In genomic region chr15:9283165-9283564, GRCm38 (mm10) we compare ENCODE assay signal across 27 mouse cellular contexts. TPM values are rescaled to one million over a fixed set of nuclear protein-coding genes. Genes with fewer than 3 reads are reported as not detected.
"Had no signal": no experiment of that assay in that cellular context is flagged by ENCODE, and none has a peak within 500 bp of the region (broad histone marks: within the 10 kb centered on the region; RNA-seq: fewer than 3 reads in every experiment).

No protein-coding gene starts in this region.

- DNase-seq: kidney, postnatal 4 days; left cerebral cortex, postnatal 4 days; liver, postnatal 0 days; lung, embryonic 14.5 days; thymus, postnatal 25 days had no signal

- H3K9ac ChIP-seq: intestine, embryonic 15.5 days; limb, embryonic 12.5 days; limb, embryonic 15.5 days; liver, embryonic 14.5 days; liver, postnatal 0 days; lung, embryonic 14.5 days; midbrain, embryonic 13.5 days had no signal

- H3K4me2 ChIP-seq: intestine, embryonic 15.5 days; limb, embryonic 12.5 days; limb, embryonic 15.5 days; liver, embryonic 11.5 days; lung, embryonic 14.5 days; midbrain, embryonic 13.5 days had no signal

- H3K4me1 ChIP-seq: intestine, embryonic 15.5 days; limb, embryonic 12.5 days; limb, embryonic 15.5 days; midbrain, embryonic 10.5 days; midbrain, embryonic 13.5 days had no signal

- ATAC-seq: intestine, embryonic 15.5 days; liver, postnatal 0 days; lung, postnatal 0 days; midbrain, embryonic 13.5 days; midbrain, embryonic 16.5 days had no signal

- H3K27ac ChIP-seq: intestine, embryonic 15.5 days; limb, embryonic 12.5 days; limb, embryonic 15.5 days; liver, embryonic 14.5 days; macrophage; midbrain, embryonic 10.5 days; midbrain, embryonic 13.5 days had no signal

- H3K36me3 ChIP-seq: intestine, embryonic 15.5 days; limb, embryonic 12.5 days; limb, embryonic 15.5 days; midbrain, embryonic 10.5 days; midbrain, embryonic 13.5 days had no signal

- H3K27me3 ChIP-seq: intestine, embryonic 15.5 days; limb, embryonic 12.5 days; limb, embryonic 15.5 days; midbrain, embryonic 13.5 days had no signal

- H3K4me3 ChIP-seq: intestine, embryonic 15.5 days; limb, embryonic 12.5 days; limb, embryonic 15.5 days; midbrain, embryonic 10.5 days; midbrain, embryonic 13.5 days had no signal

- H3K9me3 ChIP-seq: intestine, embryonic 15.5 days; limb, embryonic 12.5 days; limb, embryonic 15.5 days; midbrain, embryonic 10.5 days; midbrain, embryonic 13.5 days had no signal

RNA-seq across cellular contexts. Expression of gene Ugt3a1, which starts 6.5 kb away (rescaled TPM):
- total RNA-seq: layer of hippocampus, adult 18-20 months; layer of hippocampus, postnatal 14 days; left cerebral cortex, adult 8-10 months; left cerebral cortex, postnatal 14 days; left cerebral cortex, postnatal 4 days; megakaryocyte, adult 5-6 weeks; monocyte, adult 5-6 weeks had no signal
- polyA plus RNA-seq: intestine, embryonic 15.5 days; kidney, embryonic 14.5 days; limb, embryonic 12.5 days; limb, embryonic 15.5 days; liver, embryonic 11.5 days; lung, embryonic 14.5 days; lung, postnatal 0 days; macrophage; midbrain, embryonic 10.5 days; midbrain, embryonic 13.5 days; midbrain, embryonic 16.5 days; neural tube, embryonic 11.5 days; neural tube, embryonic 14.5 days; small intestine, adult 2 months; stomach, embryonic 14.5 days; thymus, postnatal 0 days had no signal

RNA-seq across cellular contexts. Expression of gene Ugt3a2, which starts 52.2 kb away (rescaled TPM):
- total RNA-seq: layer of hippocampus, adult 18-20 months; layer of hippocampus, postnatal 14 days; left cerebral cortex, adult 8-10 months; left cerebral cortex, postnatal 14 days; left cerebral cortex, postnatal 4 days; megakaryocyte, adult 5-6 weeks; monocyte, adult 5-6 weeks had no signal
- polyA plus RNA-seq: intestine, embryonic 15.5 days; kidney, embryonic 14.5 days; limb, embryonic 12.5 days; limb, embryonic 15.5 days; liver, embryonic 11.5 days; lung, embryonic 14.5 days; lung, postnatal 0 days; macrophage; midbrain, embryonic 10.5 days; midbrain, embryonic 13.5 days; midbrain, embryonic 16.5 days; neural tube, embryonic 11.5 days; neural tube, embryonic 14.5 days; small intestine, adult 2 months; stomach, embryonic 14.5 days; thymus, postnatal 0 days had no signal
